ENCODE assay signal across 14 mouse cellular contexts in genomic region chr9:42819247-42819646, GRCm38 (mm10).
DNase-seq lines count a peak whose midpoint lies in the region; ATAC-seq lines count a peak whose summit lies in the region.
"Had no signal": no experiment of that assay in that cellular context is flagged by ENCODE, and none has a peak within 500 bp of the region (broad histone marks: within the 10 kb centered on the region; RNA-seq: fewer than 3 reads in every experiment).

No protein-coding gene starts in this region.

- H3K9me3 ChIP-seq in hindbrain, embryonic 12.5 days (replicated peaks): no peaks in the 10 kb centered on the region
- no peaks in the 10 kb centered on the region for H3K9me3 ChIP-seq in hindbrain, embryonic 16.5 days (ENCODE audit: control insufficient read depth, low read length)
- H3K9me3 ChIP-seq: limb, embryonic 15.5 days; megakaryocyte, embryonic 14.5 days; neural tube, embryonic 12.5 days had no signal

- DNase-seq in retina, embryonic 14.5 days (ENCODE audit: low spot score): peak; percentile 22
- no peak for DNase-seq in retina, postnatal 1 day
- peak; percentile 46 for DNase-seq in embryo, embryonic 11 days
- DNase-seq in mesoderm, embryonic 11.5 days (ENCODE audit: low read depth, low spot score): peak; percentile 64
- DNase-seq in layer of hippocampus, adult 8-10 months (ENCODE audit: low spot score in 2 of 2): no peak
- DNase-seq in frontal cortex, adult 2 months (ENCODE audit: extremely low spot score in 1 of 2, low spot score in 1 of 2): no peak
- DNase-seq: cerebellum, adult 9-10 months; gastrocnemius, postnatal 25 days; right cerebral cortex, postnatal 4 days had no signal

- H3K27me3 ChIP-seq in hindbrain, embryonic 12.5 days: peaks cover 5% of the 10 kb centered on the region
- H3K27me3 ChIP-seq in hindbrain, embryonic 16.5 days (replicated peaks; ENCODE audit: control insufficient read depth, insufficient read depth, low read length): no peaks in the 10 kb centered on the region
- H3K27me3 ChIP-seq: limb, embryonic 15.5 days; megakaryocyte, embryonic 14.5 days; neural tube, embryonic 12.5 days had no signal

- H3K4me3 ChIP-seq in hindbrain, embryonic 12.5 days: no peak overlapping the region
- H3K4me3 ChIP-seq in hindbrain, embryonic 16.5 days (ENCODE audit: low read length): no peak overlapping the region
- H3K4me3 ChIP-seq: limb, embryonic 15.5 days; megakaryocyte, embryonic 14.5 days; neural tube, embryonic 12.5 days had no signal

- no peak overlapping the region for H3K9ac ChIP-seq in hindbrain, embryonic 12.5 days
- H3K9ac ChIP-seq in hindbrain, embryonic 16.5 days (ENCODE audit: low read depth, low read length): no peak overlapping the region
- H3K9ac ChIP-seq: limb, embryonic 15.5 days; neural tube, embryonic 12.5 days had no signal

- no peaks in the 10 kb centered on the region for H3K36me3 ChIP-seq in hindbrain, embryonic 12.5 days
- H3K36me3 ChIP-seq in hindbrain, embryonic 16.5 days (ENCODE audit: control insufficient read depth, insufficient read depth, low read length): no peaks in the 10 kb centered on the region
- H3K36me3 ChIP-seq: limb, embryonic 15.5 days; neural tube, embryonic 12.5 days had no signal

- H3K27ac ChIP-seq in hindbrain, embryonic 12.5 days: 0 out of 2 replicates have a peak overlapping the region, but pooled peaks have one; percentile 40
- no peak overlapping the region for H3K27ac ChIP-seq in hindbrain, embryonic 16.5 days (ENCODE audit: low read depth, low read length)
- H3K27ac ChIP-seq: limb, embryonic 15.5 days; neural tube, embryonic 12.5 days had no signal

- ATAC-seq in hindbrain, embryonic 12.5 days (ENCODE audit: low FRiP score): no peak; the same call in 1 of the 2 replicates
- no peak for ATAC-seq in hindbrain, embryonic 16.5 days

- peaks cover 9% of the 10 kb centered on the region for H3K4me1 ChIP-seq in hindbrain, embryonic 12.5 days
- no peaks in the 10 kb centered on the region for H3K4me1 ChIP-seq in hindbrain, embryonic 16.5 days (ENCODE audit: control insufficient read depth, insufficient read depth, low read depth, low read length)
- H3K4me1 ChIP-seq: limb, embryonic 15.5 days; megakaryocyte, embryonic 14.5 days had no signal

- WGBS in hindbrain, embryonic 12.5 days: 42% methylated on average over 3 of the region's 3 CpGs
- WGBS in hindbrain, embryonic 16.5 days: 36% methylated on average over 3 of the region's 3 CpGs

- H3K4me2 ChIP-seq in hindbrain, embryonic 12.5 days (replicated peaks): no peak overlapping the region
- H3K4me2 ChIP-seq in hindbrain, embryonic 16.5 days (ENCODE audit: low read length): no peak overlapping the region
- H3K4me2 ChIP-seq: limb, embryonic 15.5 days; neural tube, embryonic 12.5 days had no signal

Comparison
In these comparisons a context has a peak if more than half of its experiments do, and no peak if none do; other contexts are left out.
1. DNase-seq: peak in retina, embryonic 14.5 days (single experiment), embryo, embryonic 11 days (single experiment) and mesoderm, embryonic 11.5 days (single experiment); none in retina, postnatal 1 day (single experiment), layer of hippocampus, adult 8-10 months (0 of 2) and frontal cortex, adult 2 months (0 of 2).